23 mouse cellular contexts compared by ENCODE assay signal in the genomic region with DNA sequence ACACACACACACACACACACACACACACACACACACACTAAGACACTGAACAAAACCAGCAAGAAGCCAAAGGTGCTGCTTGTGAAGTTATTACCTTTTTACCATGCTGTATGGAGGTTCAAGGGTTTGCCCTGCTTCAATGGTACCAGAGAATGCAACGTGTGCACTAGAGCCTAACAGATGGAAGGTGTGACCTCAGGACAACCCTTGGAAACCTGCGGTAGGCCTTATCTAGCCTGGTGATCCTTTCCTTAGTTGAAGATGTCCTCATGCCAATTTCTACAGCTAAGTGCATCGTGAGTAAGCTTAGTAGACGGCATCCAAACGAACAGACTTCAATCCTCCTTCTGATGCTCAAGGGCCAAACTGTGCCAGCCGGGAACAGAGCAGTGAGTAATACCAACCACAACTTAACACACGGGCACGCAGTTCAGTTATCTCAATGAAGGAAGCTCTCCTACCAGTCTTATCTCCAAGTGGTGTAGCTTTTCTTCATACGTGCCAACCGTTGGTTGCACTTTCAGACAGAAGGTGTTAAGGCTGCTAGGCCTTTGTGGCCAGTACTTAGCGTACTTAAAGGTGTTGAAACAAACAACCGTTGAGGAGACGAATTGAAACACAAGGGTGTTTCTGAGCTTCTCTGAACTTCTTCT. TPM values are rescaled to one million over a fixed set of nuclear protein-coding genes. Genes with fewer than 3 reads are reported as not detected.
DNase-seq lines count a peak whose midpoint lies in the region; ATAC-seq and TF ChIP-seq lines count a peak whose summit lies in the region.
"Had no signal": no experiment of that assay in that cellular context is flagged by ENCODE, and none has a peak within 500 bp of the region (broad histone marks: within the 10 kb centered on the region; RNA-seq: fewer than 3 reads in every experiment).

No protein-coding gene starts in this region.

- no peaks in the 10 kb centered on the region; the same call in 1 of the 2 replicates for H3K4me1 ChIP-seq in spleen, adult 2 months (ENCODE audit: control insufficient read depth, insufficient read depth, insufficient read length)
- no peaks in the 10 kb centered on the region for H3K4me1 ChIP-seq in midbrain, postnatal 0 days (ENCODE audit: insufficient read depth, low read length)
- H3K4me1 ChIP-seq: embryonic facial prominence, embryonic 10.5 days; forebrain, embryonic 13.5 days; heart, embryonic 10.5 days; heart, embryonic 15.5 days; hindbrain, embryonic 13.5 days had no signal

- H3K9ac ChIP-seq in midbrain, postnatal 0 days (replicated peaks; ENCODE audit: low read length, poor library complexity, severe bottlenecking), result no peak overlapping the region
- H3K9ac ChIP-seq: forebrain, embryonic 13.5 days; forebrain, postnatal 0 days; heart, embryonic 15.5 days; hindbrain, embryonic 13.5 days had no signal

- DNase-seq in spleen, adult 2 months (ENCODE audit: low read depth in 1 of 2, low spot score in 2 of 2), result no peak
- no peak for DNase-seq in spleen, postnatal 14 days (ENCODE audit: low spot score in 2 of 2)
- DNase-seq in neural tube, embryonic 10.5 days (ENCODE audit: extremely low spot score, low spot score), result no peak
- DNase-seq in midbrain, postnatal 0 days (ENCODE audit: low spot score), result no peak
- no peak for DNase-seq in cerebellum, postnatal 10 days
- DNase-seq: adrenal gland, postnatal 10 days; B cell, adult 2 months; cerebellum, adult 11-12 months; cerebellum, adult 9-10 months; cerebellum, postnatal 36 days; forebrain, postnatal 0 days; gastrocnemius, adult 2 months; gastrocnemius, postnatal 25 days; heart, adult 18-20 months; heart, postnatal 14 days had no signal

- H3K4me3 ChIP-seq in spleen, adult 2 months (ENCODE audit: extremely low read depth, insufficient read depth, insufficient read length), result no peak overlapping the region
- H3K4me3 ChIP-seq in midbrain, postnatal 0 days (ENCODE audit: low read depth, low read length), result no peak overlapping the region
- H3K4me3 ChIP-seq: embryonic facial prominence, embryonic 10.5 days; forebrain, embryonic 13.5 days; gastrocnemius, adult 2 months; heart, embryonic 10.5 days; heart, embryonic 15.5 days; hindbrain, embryonic 13.5 days had no signal

- TF ChIP-seq CTCF in spleen, adult 2 months (IDR thresholded peaks at IDR 0.05; ENCODE audit: extremely low read depth, insufficient read depth, insufficient read length, insufficient replicate concordance), result no peak
- no peak for TF ChIP-seq CTCF in midbrain, postnatal 0 days (IDR thresholded peaks at IDR 0.05)

- TF ChIP-seq POLR2A in spleen, adult 2 months (IDR thresholded peaks at IDR 0.05; ENCODE audit: low read depth, low read length), result no peak

- no peaks in the 10 kb centered on the region for H3K36me3 ChIP-seq in spleen, adult 2 months (ENCODE audit: control insufficient read depth, insufficient read depth, low read length)
- no peaks in the 10 kb centered on the region for H3K36me3 ChIP-seq in midbrain, postnatal 0 days (ENCODE audit: insufficient read depth, low read length)
- H3K36me3 ChIP-seq: embryonic facial prominence, embryonic 10.5 days; heart, embryonic 10.5 days; heart, embryonic 15.5 days; hindbrain, embryonic 13.5 days had no signal

- no peaks in the 10 kb centered on the region for H3K9me3 ChIP-seq in midbrain, postnatal 0 days (ENCODE audit: low read length)
- H3K9me3 ChIP-seq: embryonic facial prominence, embryonic 10.5 days; forebrain, embryonic 13.5 days; heart, embryonic 10.5 days; heart, embryonic 15.5 days; hindbrain, embryonic 13.5 days had no signal

- H3K27ac ChIP-seq in spleen, adult 2 months (ENCODE audit: insufficient read depth, low read length), result peak overlapping the region; percentile 1; the same call in 1 of the 2 replicates
- H3K27ac ChIP-seq in midbrain, postnatal 0 days (ENCODE audit: low read depth, low read length), result no peak overlapping the region
- H3K27ac ChIP-seq: embryonic facial prominence, embryonic 10.5 days; forebrain, embryonic 13.5 days; gastrocnemius, adult 2 months; heart, embryonic 10.5 days; heart, embryonic 15.5 days; hindbrain, embryonic 13.5 days; hindbrain, postnatal 0 days had no signal

- ATAC-seq in granulocyte monocyte progenitor cell, adult 5-6 weeks (replicated peaks; ENCODE audit: poor library complexity, severe bottlenecking), result peak; percentile 25; the same call in 1 of the 2 replicates
- ATAC-seq in megakaryocyte-erythroid progenitor cell, adult 5-6 weeks (replicated peaks; ENCODE audit: low FRiP score, low TSS enrichment, poor library complexity, severe bottlenecking), result peak; percentile 72
- ATAC-seq in midbrain, postnatal 0 days (ENCODE audit: low FRiP score), result no peak
- ATAC-seq: forebrain, embryonic 13.5 days; forebrain, postnatal 0 days; hindbrain, postnatal 0 days had no signal

- H3K27me3 ChIP-seq in spleen, adult 2 months (ENCODE audit: control insufficient read depth, insufficient read depth, low read length), result no peaks in the 10 kb centered on the region
- no peaks in the 10 kb centered on the region for H3K27me3 ChIP-seq in midbrain, postnatal 0 days (ENCODE audit: insufficient read depth, low read length)
- H3K27me3 ChIP-seq: forebrain, embryonic 13.5 days; heart, embryonic 15.5 days had no signal

- H3K4me2 ChIP-seq in midbrain, postnatal 0 days (ENCODE audit: low read depth, low read length, poor library complexity, severe bottlenecking), result no peak overlapping the region
- H3K4me2 ChIP-seq: forebrain, embryonic 13.5 days; heart, embryonic 15.5 days; hindbrain, embryonic 13.5 days had no signal

- WGBS in spleen, adult 2 months, result 76% methylated on average over 13 of the region's 13 CpGs
- 94% methylated on average over 13 of the region's 13 CpGs for WGBS in midbrain, postnatal 0 days

RNA-seq across cellular contexts. Expression of a gene that starts 7.0 kb away (rescaled TPM):
- 16.6 and 20.2 TPM in 2 replicates for polyA plus RNA-seq in spleen, adult 2 months (2012; rRNA removed)
- total RNA-seq in granulocyte monocyte progenitor cell, adult 5-6 weeks (2014; fragmentation: Nextera tagmentation), result 80.8 and 112 TPM in 2 replicates
- total RNA-seq in granulocyte monocyte progenitor cell, adult 5-6 weeks (2017), result 32.4 and 40.6 TPM in 2 replicates
- 12.6 and 16.0 TPM in 2 replicates for total RNA-seq in megakaryocyte-erythroid progenitor cell, adult 5-6 weeks (2014; fragmentation: Nextera tagmentation)
- total RNA-seq in megakaryocyte-erythroid progenitor cell, adult 5-6 weeks (2017), result 3.3 and 3.9 TPM in 2 replicates
- 13.2 and 15.2 TPM in 2 replicates for total RNA-seq in midbrain, postnatal 0 days (2014; rRNA removed)
- polyA plus RNA-seq in midbrain, postnatal 0 days (2015; fragmentation: Nextera tagmentation; extraction: Ambion mirVana), result 13.0 and 13.1 TPM in 2 replicates
